Mouse (Mus musculus): ENCODE results near the gene Slc25a42. TPM values are rescaled to one million over a fixed set of nuclear protein-coding genes. Genes with fewer than 3 reads are reported as not detected.

Gene Slc25a42
- total and polyA plus RNA-seq, 3 experiments, result 0.63 to 3.0 (median 2.9) TPM

GRCm38 (mm10) chr8:70134931-70135330, 77.2 kb downstream of the Slc25a42 start:
- dilution Hi-C loops (cut with MboI; ENCODE audit: extremely low pct_ligation_motif_present, extremely low pct_unique_long_range_greater_than_20kb, low sequenced_read_pairs), result no loop called here
- no peak for TF ChIP-seq SMC3 (IDR thresholded peaks at IDR 0.05; ENCODE audit: low read depth, low read length)
- TF ChIP-seq PAX5 (IDR thresholded peaks at IDR 0.05; ENCODE audit: low read length), result no peak
- TF ChIP-seq NRF1 (IDR thresholded peaks at IDR 0.05; ENCODE audit: low read depth, low read length), result no peak
- peaks cover 40 to 56% of the 10 kb centered on the region in 2 experiments for H3K36me3 ChIP-seq (replicated peaks in 1 of 2; ENCODE audit: control insufficient read depth in 1 of 2, insufficient read depth in 1 of 2, low read length in 1 of 2)
- no peak overlapping the region for H3K9ac ChIP-seq (ENCODE audit: insufficient read depth, low read depth)
- no peak for DNase-seq (ENCODE audit: extremely low read depth)
- no peaks in the 10 kb centered on the region for H3K27me3 ChIP-seq (replicated peaks)
- peaks cover 29% of the 10 kb centered on the region for H3K79me2 ChIP-seq (replicated peaks; ENCODE audit: control insufficient read depth, extremely low read depth, insufficient read depth, poor library complexity, severe bottlenecking)
- no peaks in the 10 kb centered on the region for H3K9me3 ChIP-seq (replicated peaks; ENCODE audit: low read length)
- H3K4me2 ChIP-seq (ENCODE audit: insufficient read depth, low read depth, poor library complexity, severe bottlenecking), result no peak overlapping the region
- no peak overlapping the region for H3K4me3 ChIP-seq (replicated peaks in 1 of 3; ENCODE audit: low read depth in 2 of 3, low read length in 2 of 3, poor library complexity in 1 of 3)
- H3K27ac ChIP-seq (ENCODE audit: insufficient read depth, low read depth), result no peak overlapping the region
- in situ Hi-C loops (cut with MboI; ENCODE audit: low pct_ligation_motif_present, low pct_unique_long_range_greater_than_20kb, low sequenced_read_pairs), result loop anchor here (5.0 kb wide), 1 partner anchor 32 kb away; no protein-coding TSS in a partner anchor
- H3K4me1 ChIP-seq (ENCODE audit: control insufficient read depth in 1 of 2, insufficient read depth in 2 of 2), result peaks cover 13 to 52% of the 10 kb centered on the region in 2 experiments

Other genes with a start within 250 kb of the Slc25a42 start
Only the 20 nearest of the 21 such genes appear.
- 70.8 and 73.2 TPM in 2 replicates for gene Gatad2a, start 215.9 kb downstream of the Slc25a42 start, total RNA-seq (2012; rRNA removed)
- 31.5 and 35.7 TPM in 2 replicates for gene Gatad2a, start 215.9 kb downstream of the Slc25a42 start, total RNA-seq (2014; rRNA removed)
- gene Gatad2a, start 215.9 kb downstream of the Slc25a42 start, polyA plus RNA-seq (2012; ENCODE audit: insufficient read length, low read depth), result 95.1 and 122 TPM in 2 replicates
- 37.2 and 38.4 TPM in 2 replicates for gene Mau2, start 169.6 kb downstream of the Slc25a42 start, total RNA-seq (2012; rRNA removed)
- gene Mau2, start 169.6 kb downstream of the Slc25a42 start, total RNA-seq (2014; rRNA removed), result 24.4 and 25.5 TPM in 2 replicates
- gene Mau2, start 169.6 kb downstream of the Slc25a42 start, polyA plus RNA-seq (2012; ENCODE audit: insufficient read length, low read depth), result 15.7 and 19.5 TPM in 2 replicates
- gene Sugp1, start 169.5 kb downstream of the Slc25a42 start, total RNA-seq (2012; rRNA removed), result 21.8 and 24.0 TPM in 2 replicates
- 5.0 and 5.3 TPM in 2 replicates for gene Sugp1, start 169.5 kb downstream of the Slc25a42 start, total RNA-seq (2014; rRNA removed)
- gene Sugp1, start 169.5 kb downstream of the Slc25a42 start, polyA plus RNA-seq (2012; ENCODE audit: insufficient read length, low read depth), result 43.9 and 44.2 TPM in 2 replicates
- 1.9 and 2.4 TPM in 2 replicates for gene Tm6sf2, start 139.4 kb downstream of the Slc25a42 start, total RNA-seq (2012; rRNA removed)
- gene Tm6sf2, start 139.4 kb downstream of the Slc25a42 start, total RNA-seq (2014; rRNA removed), result 0.22 and 0.40 TPM in 2 replicates
- 1.8 and 2.6 TPM in 2 replicates for gene Tm6sf2, start 139.4 kb downstream of the Slc25a42 start, polyA plus RNA-seq (2012; ENCODE audit: insufficient read length, low read depth)
- gene Hapln4, start 128.8 kb downstream of the Slc25a42 start, total RNA-seq (2012; rRNA removed), result 0.29 and 0.30 TPM in 2 replicates
- 0.07 and 0.08 TPM in 2 replicates for gene Hapln4, start 128.8 kb downstream of the Slc25a42 start, total RNA-seq (2014; rRNA removed)
- gene Hapln4, start 128.8 kb downstream of the Slc25a42 start, polyA plus RNA-seq (2012; ENCODE audit: insufficient read length, low read depth), result 0.20 and 0.30 TPM in 2 replicates
- 2.1 and 2.6 TPM in 2 replicates for gene Ncan, start 91.4 kb downstream of the Slc25a42 start, total RNA-seq (2012; rRNA removed)
- 3.5 and 3.9 TPM in 2 replicates for gene Ncan, start 91.4 kb downstream of the Slc25a42 start, total RNA-seq (2014; rRNA removed)
- gene Ncan, start 91.4 kb downstream of the Slc25a42 start, polyA plus RNA-seq (2012; ENCODE audit: insufficient read length, low read depth), result 5.3 and 6.0 TPM in 2 replicates
- 22.7 and 27.4 TPM in 2 replicates for gene Nr2c2ap, start 81.0 kb downstream of the Slc25a42 start, total RNA-seq (2012; rRNA removed)
- gene Nr2c2ap, start 81.0 kb downstream of the Slc25a42 start, total RNA-seq (2014; rRNA removed), result 15.6 and 16.4 TPM in 2 replicates
- gene Nr2c2ap, start 81.0 kb downstream of the Slc25a42 start, polyA plus RNA-seq (2012; ENCODE audit: insufficient read length, low read depth), result 61.3 and 71.3 TPM in 2 replicates
- 13.8 and 17.2 TPM in 2 replicates for gene Rfxank, start 73.2 kb downstream of the Slc25a42 start, total RNA-seq (2012; rRNA removed)
- 10.5 and 13.4 TPM in 2 replicates for gene Rfxank, start 73.2 kb downstream of the Slc25a42 start, total RNA-seq (2014; rRNA removed)
- gene Rfxank, start 73.2 kb downstream of the Slc25a42 start, polyA plus RNA-seq (2012; ENCODE audit: insufficient read length, low read depth), result 9.5 and 12.3 TPM in 2 replicates
- gene Borcs8, start 72.8 kb downstream of the Slc25a42 start, total RNA-seq (2012; rRNA removed), result 56.4 and 63.9 TPM in 2 replicates
- 22.2 and 28.7 TPM in 2 replicates for gene Borcs8, start 72.8 kb downstream of the Slc25a42 start, total RNA-seq (2014; rRNA removed)
- gene Borcs8, start 72.8 kb downstream of the Slc25a42 start, polyA plus RNA-seq (2012; ENCODE audit: insufficient read length, low read depth), result 44.0 and 45.8 TPM in 2 replicates
- 194 and 232 TPM in 2 replicates for gene Mef2b, start 72.6 kb downstream of the Slc25a42 start, total RNA-seq (2012; rRNA removed)
- 60.1 and 61.0 TPM in 2 replicates for gene Mef2b, start 72.6 kb downstream of the Slc25a42 start, total RNA-seq (2014; rRNA removed)
- gene Mef2b, start 72.6 kb downstream of the Slc25a42 start, polyA plus RNA-seq (2012; ENCODE audit: insufficient read length, low read depth), result 130 and 168 TPM in 2 replicates
- gene Tmem161a, start 39.9 kb downstream of the Slc25a42 start, total RNA-seq (2012; rRNA removed), result 54.2 and 65.0 TPM in 2 replicates
- gene Tmem161a, start 39.9 kb downstream of the Slc25a42 start, total RNA-seq (2014; rRNA removed), result 68.2 and 73.6 TPM in 2 replicates
- 42.3 and 48.5 TPM in 2 replicates for gene Tmem161a, start 39.9 kb downstream of the Slc25a42 start, polyA plus RNA-seq (2012; ENCODE audit: insufficient read length, low read depth)
- gene Sugp2, start 21.9 kb upstream of the Slc25a42 start, total RNA-seq (2012; rRNA removed), result 22.4 and 23.6 TPM in 2 replicates
- 9.4 and 10.0 TPM in 2 replicates for gene Sugp2, start 21.9 kb upstream of the Slc25a42 start, total RNA-seq (2014; rRNA removed)
- 20.1 and 21.4 TPM in 2 replicates for gene Sugp2, start 21.9 kb upstream of the Slc25a42 start, polyA plus RNA-seq (2012; ENCODE audit: insufficient read length, low read depth)
- 31.1 and 39.2 TPM in 2 replicates for gene Armc6, start 22.2 kb upstream of the Slc25a42 start, total RNA-seq (2012; rRNA removed)
- 21.6 and 23.7 TPM in 2 replicates for gene Armc6, start 22.2 kb upstream of the Slc25a42 start, total RNA-seq (2014; rRNA removed)
- 20.0 and 20.7 TPM in 2 replicates for gene Armc6, start 22.2 kb upstream of the Slc25a42 start, polyA plus RNA-seq (2012; ENCODE audit: insufficient read length, low read depth)
- gene Homer3, start 70.5 kb upstream of the Slc25a42 start, total RNA-seq (2012; rRNA removed), result 12.5 and 14.0 TPM in 2 replicates
- gene Homer3, start 70.5 kb upstream of the Slc25a42 start, total RNA-seq (2014; rRNA removed), result 7.5 and 9.0 TPM in 2 replicates
- 11.8 TPM in 2 replicates for gene Homer3, start 70.5 kb upstream of the Slc25a42 start, polyA plus RNA-seq (2012; ENCODE audit: insufficient read length, low read depth)
- 76.6 and 77.3 TPM in 2 replicates for gene Ddx49, start 90.2 kb upstream of the Slc25a42 start, total RNA-seq (2012; rRNA removed)
- gene Ddx49, start 90.2 kb upstream of the Slc25a42 start, total RNA-seq (2014; rRNA removed), result 58.9 and 64.9 TPM in 2 replicates
- 98.4 and 129 TPM in 2 replicates for gene Ddx49, start 90.2 kb upstream of the Slc25a42 start, polyA plus RNA-seq (2012; ENCODE audit: insufficient read length, low read depth)
- gene Cope, start 90.2 kb upstream of the Slc25a42 start, total RNA-seq (2012; rRNA removed), result 204 and 243 TPM in 2 replicates
- 134 and 139 TPM in 2 replicates for gene Cope, start 90.2 kb upstream of the Slc25a42 start, total RNA-seq (2014; rRNA removed)
- 148 and 191 TPM in 2 replicates for gene Cope, start 90.2 kb upstream of the Slc25a42 start, polyA plus RNA-seq (2012; ENCODE audit: insufficient read length, low read depth)
- 0.13 TPM in 1 of 2 replicates, not detected in the other for gene Cers1, start 103.5 kb upstream of the Slc25a42 start, total RNA-seq (2012; rRNA removed)
- gene Cers1, start 103.5 kb upstream of the Slc25a42 start, total RNA-seq (2014; rRNA removed), result not detected in 2 replicates
- not detected in 2 replicates for gene Cers1, start 103.5 kb upstream of the Slc25a42 start, polyA plus RNA-seq (2012; ENCODE audit: insufficient read length, low read depth)
- gene Gdf1, start 117.5 kb upstream of the Slc25a42 start, total RNA-seq (2012; rRNA removed), result 0.08 and 0.17 TPM in 2 replicates
- not detected in 2 replicates for gene Gdf1, start 117.5 kb upstream of the Slc25a42 start, total RNA-seq (2014; rRNA removed)
- gene Gdf1, start 117.5 kb upstream of the Slc25a42 start, polyA plus RNA-seq (2012; ENCODE audit: insufficient read length, low read depth), result 0.26 TPM in 1 of 2 replicates, not detected in the other
- gene Upf1, start 141.0 kb upstream of the Slc25a42 start, total RNA-seq (2012; rRNA removed), result 39.6 and 45.7 TPM in 2 replicates
- gene Upf1, start 141.0 kb upstream of the Slc25a42 start, total RNA-seq (2014; rRNA removed), result 27.0 and 31.1 TPM in 2 replicates
- gene Upf1, start 141.0 kb upstream of the Slc25a42 start, polyA plus RNA-seq (2012; ENCODE audit: insufficient read length, low read depth), result 42.4 and 44.4 TPM in 2 replicates
- gene Comp, start 161.3 kb upstream of the Slc25a42 start, total RNA-seq (2012; rRNA removed), result 0.08 and 0.13 TPM in 2 replicates
- gene Comp, start 161.3 kb upstream of the Slc25a42 start, total RNA-seq (2014; rRNA removed), result not detected in 2 replicates
- gene Comp, start 161.3 kb upstream of the Slc25a42 start, polyA plus RNA-seq (2012; ENCODE audit: insufficient read length, low read depth), result 0.16 TPM in 1 of 2 replicates, not detected in the other

All from CH12.LX (cell line).